Mouse (Mus musculus) heart, postnatal 0 days (tissue): ENCODE measurements around the gene Zfp282.

ENCODE experiments used
- CTCF ChIP-seq: IDR thresholded peaks from 2 replicates; pipeline ENCODE4 v1.5.1; 2016; ENCODE audit warnings: antibody characterized with exemption, control low read depth, low read depth
- EP300 ChIP-seq: IDR thresholded peaks from 2 replicates; pipeline ENCODE4 v1.6.1; 2016; ENCODE audit warnings: antibody characterized with exemption, low read depth

DNA sequence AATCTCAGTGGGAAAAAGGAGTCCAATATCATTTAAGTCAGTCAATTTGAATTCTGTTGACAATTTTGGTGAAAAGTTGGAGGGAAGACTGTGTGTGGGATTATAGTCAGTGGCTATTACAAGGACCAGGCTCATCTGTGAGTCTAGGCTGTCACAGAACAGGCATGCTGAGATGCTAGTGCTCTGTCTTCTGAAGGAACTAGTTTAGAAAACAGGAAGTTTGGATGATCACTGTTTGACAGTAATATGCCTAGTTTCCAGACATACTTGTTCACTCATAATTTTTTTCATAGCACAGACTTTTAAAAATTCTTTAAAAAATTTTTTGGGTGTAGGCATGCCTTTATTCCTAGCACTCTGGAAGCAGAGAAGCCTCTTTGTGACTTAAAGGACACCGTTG, 35.9 kb upstream of the Zfp282 start:
- TF ChIP-seq CTCF (no peak), EP300 (no peak)
